Mouse (Mus musculus): ENCODE results near the gene Phf23. TPM values are rescaled to one million over a fixed set of nuclear protein-coding genes. Genes with fewer than 3 reads are reported as not detected.
A peak's percentile ranks its signal among the peaks of the same experiment; 100 is the strongest.

Phf23 gene
- total and polyA plus RNA-seq, 2 experiments from 2014 or later: 27.4 to 34.2 TPM

DNA sequence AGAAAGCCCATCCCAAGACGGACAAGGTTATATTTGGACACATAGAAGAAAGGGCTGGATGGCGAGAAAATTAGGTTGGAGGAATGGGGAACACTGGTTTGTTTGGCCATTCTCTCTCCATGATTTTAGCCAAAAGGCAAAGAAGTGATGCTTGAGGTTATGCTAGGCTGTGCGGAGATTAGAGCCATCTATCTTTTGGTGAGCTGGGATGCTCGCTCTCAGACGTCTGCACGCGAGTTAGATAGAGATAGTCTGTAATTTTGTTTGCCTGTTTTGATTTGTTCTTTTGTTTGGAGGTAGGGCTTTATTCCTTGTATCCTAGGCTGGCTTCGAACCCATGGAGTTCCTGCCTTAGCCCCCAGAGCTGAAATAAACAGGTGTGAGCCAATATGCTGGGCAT is 5.6 kb downstream of the Phf23 start:
- Histone ChIP-seq H3K9me3 (replicated peaks; ENCODE audit: control insufficient read depth, low read length) (no peaks in the 10 kb centered on the region), H3K4me1 (ENCODE audit: control insufficient read depth, insufficient read depth) (peaks cover 11% of the 10 kb centered on the region), H3K4me3 (ENCODE audit: low read depth, low read length) (peak overlapping the region; percentile 86), H3K9ac (replicated peaks; ENCODE audit: low read depth, low read length) (peak overlapping the region; percentile 77), H3K27me3 (ENCODE audit: control insufficient read depth, insufficient read depth, low read length) (no peaks in the 10 kb centered on the region), H3K27ac (ENCODE audit: low read depth) (peak overlapping the region; percentile 87; the same call in 1 of the 2 replicates), H3K4me2 (ENCODE audit: low read depth, low read length) (peak overlapping the region; percentile 96), H3K36me3 (replicated peaks; ENCODE audit: control insufficient read depth, insufficient read depth, low read length) (peaks cover 38% of the 10 kb centered on the region)
- no peak for TF ChIP-seq EP300 (IDR thresholded peaks at IDR 0.05; ENCODE audit: low read depth)
- TF ChIP-seq CTCF (IDR thresholded peaks at IDR 0.05; ENCODE audit: low read depth): no peak
- DNase-seq (ENCODE audit: low spot score): no peak
- WGBS: 7% methylated on average over 8 of the region's 8 CpGs
- ATAC-seq (ENCODE audit: insufficient read depth, low read depth): no peak

- Histone ChIP-seq H3K27ac (ENCODE audit: low read depth) (no peak overlapping the region), H3K27me3 (ENCODE audit: control insufficient read depth, insufficient read depth, low read length) (no peaks in the 10 kb centered on the region), H3K4me1 (ENCODE audit: control insufficient read depth, insufficient read depth) (peaks cover 11% of the 10 kb centered on the region), H3K36me3 (replicated peaks; ENCODE audit: control insufficient read depth, insufficient read depth, low read length) (peaks cover 45% of the 10 kb centered on the region), H3K4me2 (ENCODE audit: low read depth, low read length) (peak overlapping the region; percentile 96; the same call in 1 of the 2 replicates), H3K4me3 (ENCODE audit: low read depth, low read length) (no peak overlapping the region), H3K9ac (replicated peaks; ENCODE audit: low read depth, low read length) (no peak overlapping the region), H3K9me3 (replicated peaks; ENCODE audit: control insufficient read depth, low read length) (no peaks in the 10 kb centered on the region)
- TF ChIP-seq CTCF (IDR thresholded peaks at IDR 0.05; ENCODE audit: low read depth) (peak; percentile 53), EP300 (IDR thresholded peaks at IDR 0.05; ENCODE audit: low read depth) (no peak)
- DNase-seq (ENCODE audit: low spot score) (no peak), ATAC-seq (ENCODE audit: insufficient read depth, low read depth) (no peak)
Observed at GRCm38 (mm10) chr11:70001865-70002264, 6.3 kb downstream of the Phf23 start.

DNA sequence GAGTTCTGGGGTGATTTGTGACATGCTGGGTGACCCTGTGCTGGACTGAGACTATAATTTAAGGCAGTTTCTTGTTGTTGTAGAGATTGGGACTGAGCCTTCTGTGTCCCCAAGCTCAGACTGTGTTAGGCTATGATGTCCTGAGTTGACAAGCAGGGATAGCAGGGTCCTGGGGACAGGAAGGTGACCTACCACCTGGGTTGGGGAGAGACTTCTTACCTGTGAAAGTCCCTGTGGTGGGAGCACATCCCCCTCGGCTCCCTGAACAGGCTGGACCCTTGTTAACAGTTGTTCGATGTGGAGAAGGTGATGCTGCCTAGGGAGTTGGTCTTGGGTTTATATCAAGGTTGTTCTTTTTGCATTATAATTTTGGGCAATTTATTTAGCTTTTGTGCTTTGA is 6.9 kb downstream of the Phf23 start:
- Histone ChIP-seq H3K36me3 (replicated peaks; ENCODE audit: control insufficient read depth, insufficient read depth, low read length) (peaks cover 51% of the 10 kb centered on the region), H3K27ac (ENCODE audit: low read depth) (no peak overlapping the region), H3K4me1 (ENCODE audit: control insufficient read depth, insufficient read depth) (peaks cover 11% of the 10 kb centered on the region), H3K9me3 (replicated peaks; ENCODE audit: control insufficient read depth, low read length) (no peaks in the 10 kb centered on the region), H3K9ac (replicated peaks; ENCODE audit: low read depth, low read length) (no peak overlapping the region), H3K27me3 (ENCODE audit: control insufficient read depth, insufficient read depth, low read length) (no peaks in the 10 kb centered on the region), H3K4me3 (ENCODE audit: low read depth, low read length) (no peak overlapping the region), H3K4me2 (ENCODE audit: low read depth, low read length) (no peak overlapping the region)
- DNase-seq (ENCODE audit: low spot score) (no peak), ATAC-seq (ENCODE audit: insufficient read depth, low read depth) (no peak)
- no peak for TF ChIP-seq CTCF (IDR thresholded peaks at IDR 0.05; ENCODE audit: low read depth)
- TF ChIP-seq EP300 (IDR thresholded peaks at IDR 0.05; ENCODE audit: low read depth): no peak
- WGBS: 95% methylated on average over 2 of the region's 2 CpGs

- H3K36me3 ChIP-seq (replicated peaks; ENCODE audit: control insufficient read depth, insufficient read depth, low read length): peaks cover 60% of the 10 kb centered on the region
- no peak overlapping the region for H3K9ac ChIP-seq (replicated peaks; ENCODE audit: low read depth, low read length)
- H3K4me2 ChIP-seq (ENCODE audit: low read depth, low read length): no peak overlapping the region
- no peaks in the 10 kb centered on the region for H3K27me3 ChIP-seq (ENCODE audit: control insufficient read depth, insufficient read depth, low read length)
- H3K27ac ChIP-seq (ENCODE audit: low read depth): no peak overlapping the region
- 50% methylated on average over 5 of the region's 5 CpGs for WGBS
- H3K9me3 ChIP-seq (replicated peaks; ENCODE audit: control insufficient read depth, low read length): no peaks in the 10 kb centered on the region
- TF ChIP-seq CTCF (IDR thresholded peaks at IDR 0.05; ENCODE audit: low read depth): peak; percentile 48
- TF ChIP-seq EP300 (IDR thresholded peaks at IDR 0.05; ENCODE audit: low read depth): no peak
- H3K4me1 ChIP-seq (ENCODE audit: control insufficient read depth, insufficient read depth): peaks cover 11% of the 10 kb centered on the region
- H3K4me3 ChIP-seq (ENCODE audit: low read depth, low read length): no peak overlapping the region
- no peak for DNase-seq (ENCODE audit: low spot score)
- ATAC-seq (ENCODE audit: insufficient read depth, low read depth): no peak
Observed at GRCm38 (mm10) chr11:70005521-70005920, 9.9 kb downstream of the Phf23 start.

DNA sequence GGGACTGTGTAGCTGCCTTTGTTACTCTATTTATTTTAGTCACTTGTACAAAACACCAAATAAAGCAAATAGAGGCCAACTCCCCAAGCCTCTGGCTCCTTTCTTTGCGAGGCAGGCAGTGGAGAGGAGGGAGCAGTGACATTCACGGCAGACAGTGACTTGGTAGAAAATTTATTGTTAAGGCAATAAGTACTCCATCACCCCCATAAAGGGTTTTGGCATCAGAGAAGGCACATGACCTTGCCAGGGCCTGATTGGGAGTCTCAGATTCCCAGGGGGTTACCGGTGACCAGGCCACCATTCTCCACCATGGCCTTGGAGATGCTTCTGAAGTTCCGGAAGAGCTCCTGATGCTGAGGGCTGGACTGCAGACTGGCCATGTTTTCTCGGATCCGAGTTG is 14.5 kb downstream of the Phf23 start:
- H3K4me2 ChIP-seq (ENCODE audit: low read depth, low read length): no peak overlapping the region
- 90% methylated on average over 6 of the region's 6 CpGs for whole genome bisulfite sequencing
- no peaks in the 10 kb centered on the region for H3K27me3 ChIP-seq (ENCODE audit: control insufficient read depth, insufficient read depth, low read length)
- peaks cover 10% of the 10 kb centered on the region; the same call in 1 of the 2 replicates for H3K4me1 ChIP-seq (ENCODE audit: control insufficient read depth, insufficient read depth)
- TF ChIP-seq CTCF (IDR thresholded peaks at IDR 0.05; ENCODE audit: low read depth): no peak
- no peak for ATAC-seq (ENCODE audit: insufficient read depth, low read depth)
- H3K9ac ChIP-seq (replicated peaks; ENCODE audit: low read depth, low read length): no peak overlapping the region
- no peak overlapping the region for H3K4me3 ChIP-seq (ENCODE audit: low read depth, low read length)
- no peak for DNase-seq (ENCODE audit: low spot score)
- H3K9me3 ChIP-seq (replicated peaks; ENCODE audit: control insufficient read depth, low read length): no peaks in the 10 kb centered on the region
- no peak overlapping the region for H3K27ac ChIP-seq (ENCODE audit: low read depth)
- peaks cover 89% of the 10 kb centered on the region for H3K36me3 ChIP-seq (replicated peaks; ENCODE audit: control insufficient read depth, insufficient read depth, low read length)

DNA sequence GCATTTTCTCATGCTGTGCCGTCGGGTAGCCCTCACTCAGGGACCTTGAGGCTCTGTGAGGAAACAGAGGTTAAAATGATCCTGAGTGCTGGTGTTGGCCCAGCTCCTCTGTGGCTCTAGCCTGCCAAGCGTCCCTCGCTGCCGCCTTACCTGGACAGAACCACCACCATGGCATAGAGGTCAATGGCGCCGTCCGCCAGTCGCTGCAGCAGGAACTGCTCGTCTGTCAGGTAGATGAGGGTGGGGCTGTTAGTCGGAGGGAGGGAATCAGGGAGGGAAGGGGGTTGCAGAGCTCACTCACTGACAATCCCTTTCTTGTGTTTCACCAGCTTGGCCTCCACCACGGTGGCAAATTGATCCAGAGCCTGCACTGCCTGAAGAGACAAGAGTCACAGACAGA is 15.0 kb downstream of the Phf23 start:
- Histone ChIP-seq H3K27me3 (ENCODE audit: control insufficient read depth, insufficient read depth, low read length) (no peaks in the 10 kb centered on the region), H3K9ac (replicated peaks; ENCODE audit: low read depth, low read length) (no peak overlapping the region), H3K27ac (ENCODE audit: low read depth) (no peak overlapping the region), H3K9me3 (replicated peaks; ENCODE audit: control insufficient read depth, low read length) (no peaks in the 10 kb centered on the region), H3K4me3 (ENCODE audit: low read depth, low read length) (no peak overlapping the region), H3K4me1 (ENCODE audit: control insufficient read depth, insufficient read depth) (peaks cover 10% of the 10 kb centered on the region; the same call in 1 of the 2 replicates), H3K4me2 (ENCODE audit: low read depth, low read length) (no peak overlapping the region), H3K36me3 (replicated peaks; ENCODE audit: control insufficient read depth, insufficient read depth, low read length) (peaks cover 84% of the 10 kb centered on the region)
- no peak for TF ChIP-seq EP300 (IDR thresholded peaks at IDR 0.05; ENCODE audit: low read depth)
- TF ChIP-seq CTCF (IDR thresholded peaks at IDR 0.05; ENCODE audit: low read depth): no peak
- WGBS: 76% methylated on average over 12 of the region's 12 CpGs
- no peak for ATAC-seq (ENCODE audit: insufficient read depth, low read depth)
- DNase-seq (ENCODE audit: low spot score): no peak

All from heart, postnatal 0 days (tissue).